Mouse (Mus musculus): ENCODE measurements around the gene Pemt. TPM values are rescaled to one million over a fixed set of nuclear protein-coding genes. Genes with fewer than 3 reads are reported as not detected.
A peak's percentile ranks its signal among the peaks of the same experiment; 100 is the strongest.

Pemt gene
- total RNA-seq, 2 experiments from 2014 or later = 3.8 to 7.9 TPM

- H3K27ac ChIP-seq = no peak overlapping the region
- H3K4me3 ChIP-seq = no peak overlapping the region
- no peak for TF ChIP-seq CTCF (conservative IDR thresholded peaks at IDR 0.05)
- no peak for DNase-seq (ENCODE audit: low spot score in 2 of 2)
Measured at GRCm38 (mm10) chr11:60036537-60037220, 9.6 kb downstream of the Pemt start.

- no peak overlapping the region for H3K4me3 ChIP-seq
- no peak for DNase-seq (ENCODE audit: low spot score in 2 of 2)
- TF ChIP-seq CTCF (conservative IDR thresholded peaks at IDR 0.05) = no peak
- H3K27ac ChIP-seq = no peak overlapping the region
Measured at GRCm38 (mm10) chr11:60034911-60035400, 11.3 kb downstream of the Pemt start.

GRCm38 (mm10) chr11:60034293-60034692 is 12.0 kb downstream of the Pemt start:
- H3K27ac ChIP-seq = no peak overlapping the region
- H3K4me3 ChIP-seq = no peak overlapping the region
- no peak for TF ChIP-seq CTCF (conservative IDR thresholded peaks at IDR 0.05)
- no peak for DNase-seq (ENCODE audit: low spot score in 2 of 2)

- H3K4me3 ChIP-seq = no peak overlapping the region
- peak overlapping the region; percentile 43; the same call in 1 of the 2 replicates for H3K27ac ChIP-seq
- peak in 1 of 2 experiments; percentile 44 for DNase-seq (ENCODE audit: low spot score in 2 of 2)
- no peak for TF ChIP-seq CTCF (conservative IDR thresholded peaks at IDR 0.05)
Measured at GRCm38 (mm10) chr11:60032586-60033430, 13.5 kb downstream of the Pemt start.

- DNase-seq (ENCODE audit: low spot score in 2 of 2) = no peak
- H3K27ac ChIP-seq = peak overlapping the region; percentile 43; the same call in 1 of the 2 replicates
- TF ChIP-seq CTCF (conservative IDR thresholded peaks at IDR 0.05) = no peak
Measured at GRCm38 (mm10) chr11:60030747-60031331, 15.4 kb downstream of the Pemt start.

GRCm38 (mm10) chr11:60029976-60030375 is 16.3 kb downstream of the Pemt start:
- DNase-seq (ENCODE audit: low spot score in 2 of 2) = no peak
- Histone ChIP-seq H3K4me3 (no peak overlapping the region), H3K27ac (no peak overlapping the region)
- TF ChIP-seq CTCF (conservative IDR thresholded peaks at IDR 0.05) = no peak

More at GRCm38 (mm10) chr11:60030747-60031331, 15.4 kb downstream of the Pemt start:
- no peak overlapping the region for H3K4me3 ChIP-seq

GRCm38 (mm10) chr11:60027913-60028875 is 18.1 kb downstream of the Pemt start:
- DNase-seq (ENCODE audit: low spot score in 2 of 2) = no peak

GRCm38 (mm10) chr11:60027272-60027671 is 19.0 kb downstream of the Pemt start:
- peak; percentile 87 for TF ChIP-seq CTCF (conservative IDR thresholded peaks at IDR 0.05)
- peak overlapping the region; percentile 24; the same call in 1 of the 2 replicates for H3K27ac ChIP-seq
- H3K4me3 ChIP-seq = no peak overlapping the region
- DNase-seq (ENCODE audit: low spot score in 2 of 2) = peak; percentile 80 to 88

More at GRCm38 (mm10) chr11:60027913-60028875, 18.1 kb downstream of the Pemt start:
- Histone ChIP-seq H3K4me3 (no peak overlapping the region), H3K27ac (peak overlapping the region; percentile 24; the same call in 1 of the 2 replicates)
- TF ChIP-seq CTCF (conservative IDR thresholded peaks at IDR 0.05) = no peak

- no peak for DNase-seq (ENCODE audit: low spot score in 2 of 2)
- Histone ChIP-seq H3K4me3 (no peak overlapping the region), H3K27ac (no peak overlapping the region)
- no peak for TF ChIP-seq CTCF (conservative IDR thresholded peaks at IDR 0.05)
Measured at GRCm38 (mm10) chr11:60026166-60026565, 20.1 kb downstream of the Pemt start.

GRCm38 (mm10) chr11:60021201-60021600 is 25.1 kb downstream of the Pemt start:
- no peak for DNase-seq (ENCODE audit: low spot score in 2 of 2)
- Histone ChIP-seq H3K4me3 (no peak overlapping the region), H3K27ac (no peak overlapping the region)
- no peak for TF ChIP-seq CTCF (conservative IDR thresholded peaks at IDR 0.05)

GRCm38 (mm10) chr11:60016726-60017125 is 29.6 kb downstream of the Pemt start:
- TF ChIP-seq CTCF (conservative IDR thresholded peaks at IDR 0.05) = 0 out of 2 replicates have a peak, but pooled peaks have one; percentile 24

GRCm38 (mm10) chr11:60011516-60011915 is 34.8 kb downstream of the Pemt start:
- Histone ChIP-seq H3K4me3 (no peak overlapping the region), H3K27ac (no peak overlapping the region)
- TF ChIP-seq CTCF (conservative IDR thresholded peaks at IDR 0.05) = no peak
- no peak for DNase-seq (ENCODE audit: low spot score in 2 of 2)

More at GRCm38 (mm10) chr11:60016726-60017125, 29.6 kb downstream of the Pemt start:
- H3K4me3 ChIP-seq = no peak overlapping the region
- no peak for DNase-seq (ENCODE audit: low spot score in 2 of 2)
- no peak overlapping the region for H3K27ac ChIP-seq
